Mouse (Mus musculus): Measurements from ENCODE around the gene Ivd. TPM values are rescaled to one million over a fixed set of nuclear protein-coding genes. Genes with fewer than 3 reads are reported as not detected.

Ivd gene
- polyA plus RNA-seq, 1 experiment from 2014 or later = 41.8 TPM

DNA sequence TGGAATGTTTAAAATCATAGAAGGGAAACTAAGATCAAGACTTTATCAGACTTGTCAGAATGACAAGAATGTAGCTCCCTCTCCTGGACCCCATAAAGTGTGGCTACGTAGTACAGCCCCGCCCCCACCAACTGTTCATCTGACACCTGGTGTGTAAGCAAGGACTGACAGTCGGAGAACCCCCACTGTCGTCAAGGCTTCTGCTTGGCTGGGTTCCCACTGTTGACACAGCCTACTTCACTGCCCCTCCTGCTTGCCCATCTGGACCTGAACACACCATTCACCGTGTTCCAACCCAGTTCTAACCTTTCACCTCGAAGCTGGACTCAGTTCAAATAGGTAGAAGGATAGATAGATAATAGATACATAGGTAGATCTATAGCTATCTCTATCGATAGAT is 15.5 kb upstream of the Ivd start:
- no peak overlapping the region for H3K27ac ChIP-seq
- H3K9ac ChIP-seq = no peak overlapping the region
- no peaks in the 10 kb centered on the region; the same call in 1 of the 2 replicates for H3K27me3 ChIP-seq
- no peaks in the 10 kb centered on the region for H3K4me1 ChIP-seq (replicated peaks)
- 58% methylated on average over 7 of the region's 7 CpGs for WGBS
- H3K4me3 ChIP-seq = no peak overlapping the region
- H3K36me3 ChIP-seq = no peaks in the 10 kb centered on the region
- no peaks in the 10 kb centered on the region for H3K9me3 ChIP-seq
- H3K4me2 ChIP-seq = no peak overlapping the region
- no peak for ATAC-seq (ENCODE audit: low FRiP score)

GRCm38 (mm10) chr2:118851756-118852155 is 10.0 kb upstream of the Ivd start:
- H3K4me1 ChIP-seq (replicated peaks) = no peaks in the 10 kb centered on the region
- H3K27ac ChIP-seq = no peak overlapping the region
- H3K4me2 ChIP-seq = no peak overlapping the region
- H3K36me3 ChIP-seq = no peaks in the 10 kb centered on the region
- H3K9me3 ChIP-seq = no peaks in the 10 kb centered on the region
- WGBS = 32% methylated on average over 3 of the region's 3 CpGs
- no peak overlapping the region for H3K4me3 ChIP-seq
- no peaks in the 10 kb centered on the region; the same call in 1 of the 2 replicates for H3K27me3 ChIP-seq
- no peak overlapping the region for H3K9ac ChIP-seq
- ATAC-seq (ENCODE audit: low FRiP score) = no peak

DNA sequence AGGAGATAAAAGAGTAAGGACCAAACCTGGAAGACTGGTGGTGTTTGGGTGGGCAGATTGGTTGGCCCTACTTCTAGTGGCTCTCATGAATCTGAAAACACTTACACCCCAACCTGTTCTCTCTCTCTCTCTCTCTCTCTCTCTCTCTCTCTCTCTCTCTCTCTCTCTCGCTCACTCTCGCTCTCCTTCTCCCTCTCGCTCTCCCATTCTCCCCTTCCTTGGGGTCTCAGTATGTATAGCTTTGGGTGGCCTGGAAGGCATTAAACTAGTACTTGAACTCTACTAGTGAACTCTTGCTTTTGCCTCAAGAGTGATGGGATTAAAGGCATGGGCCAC is 554 bp downstream of the Ivd start:
- Histone ChIP-seq H3K9ac (peak overlapping the region; percentile 80), H3K4me1 (replicated peaks) (peaks cover 17% of the 10 kb centered on the region), H3K4me3 (peak overlapping the region; percentile 60), H3K4me2 (peak overlapping the region; percentile 83), H3K27ac (peak overlapping the region; percentile 75; the same call in 1 of the 2 replicates), H3K36me3 (no peaks in the 10 kb centered on the region; the same call in 1 of the 2 replicates), H3K27me3 (no peaks in the 10 kb centered on the region), H3K9me3 (no peaks in the 10 kb centered on the region)
- 54% methylated on average over 2 of the region's 3 CpGs for WGBS
- no peak; the same call in 1 of the 2 replicates for ATAC-seq (ENCODE audit: low FRiP score)

GRCm38 (mm10) chr2:118870601-118871000 is 8.8 kb downstream of the Ivd start:
- Histone ChIP-seq H3K4me2 (no peak overlapping the region), H3K4me1 (replicated peaks) (no peaks in the 10 kb centered on the region), H3K36me3 (peaks cover 49% of the 10 kb centered on the region), H3K27me3 (no peaks in the 10 kb centered on the region), H3K9me3 (no peaks in the 10 kb centered on the region), H3K4me3 (no peak overlapping the region), H3K27ac (no peak overlapping the region), H3K9ac (no peak overlapping the region)
- ATAC-seq (ENCODE audit: low FRiP score) = no peak
- WGBS = 92% methylated on average over 3 of the region's 3 CpGs

- Histone ChIP-seq H3K27me3 (no peaks in the 10 kb centered on the region), H3K36me3 (peaks cover 49% of the 10 kb centered on the region), H3K4me2 (no peak overlapping the region), H3K4me1 (replicated peaks) (no peaks in the 10 kb centered on the region), H3K4me3 (no peak overlapping the region), H3K9me3 (no peaks in the 10 kb centered on the region), H3K9ac (no peak overlapping the region), H3K27ac (no peak overlapping the region)
- 89% methylated on average over 1 of the region's 1 CpGs for WGBS
- no peak for ATAC-seq (ENCODE audit: low FRiP score)
Measured at GRCm38 (mm10) chr2:118871032-118871431, 9.3 kb downstream of the Ivd start.

DNA sequence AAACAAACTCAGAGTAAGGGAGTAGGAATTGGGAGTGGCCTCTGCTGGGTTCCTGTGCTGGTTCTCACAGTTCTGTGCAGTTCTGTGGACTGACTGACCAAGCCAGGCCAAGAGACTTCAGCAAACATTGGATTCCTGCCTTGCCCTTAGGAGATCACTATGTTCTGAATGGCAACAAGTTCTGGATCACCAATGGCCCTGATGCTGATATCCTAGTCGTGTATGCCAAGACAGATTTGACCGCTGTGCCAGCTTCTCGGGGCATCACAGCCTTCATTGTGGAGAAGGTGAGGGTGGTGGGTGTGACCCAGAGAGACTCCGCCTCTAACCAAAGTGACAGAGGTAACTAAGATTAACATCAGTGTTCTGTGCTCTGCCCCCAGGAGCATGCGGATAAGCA is 11.3 kb downstream of the Ivd start:
- no peak overlapping the region for H3K4me2 ChIP-seq
- no peak overlapping the region for H3K27ac ChIP-seq
- no peak overlapping the region for H3K4me3 ChIP-seq
- no peak for ATAC-seq (ENCODE audit: low FRiP score)
- H3K36me3 ChIP-seq = peaks cover 67% of the 10 kb centered on the region
- no peak overlapping the region for H3K9ac ChIP-seq
- WGBS = 90% methylated on average over 5 of the region's 5 CpGs
- H3K9me3 ChIP-seq = no peaks in the 10 kb centered on the region
- no peaks in the 10 kb centered on the region for H3K4me1 ChIP-seq (replicated peaks)
- no peaks in the 10 kb centered on the region for H3K27me3 ChIP-seq

DNA sequence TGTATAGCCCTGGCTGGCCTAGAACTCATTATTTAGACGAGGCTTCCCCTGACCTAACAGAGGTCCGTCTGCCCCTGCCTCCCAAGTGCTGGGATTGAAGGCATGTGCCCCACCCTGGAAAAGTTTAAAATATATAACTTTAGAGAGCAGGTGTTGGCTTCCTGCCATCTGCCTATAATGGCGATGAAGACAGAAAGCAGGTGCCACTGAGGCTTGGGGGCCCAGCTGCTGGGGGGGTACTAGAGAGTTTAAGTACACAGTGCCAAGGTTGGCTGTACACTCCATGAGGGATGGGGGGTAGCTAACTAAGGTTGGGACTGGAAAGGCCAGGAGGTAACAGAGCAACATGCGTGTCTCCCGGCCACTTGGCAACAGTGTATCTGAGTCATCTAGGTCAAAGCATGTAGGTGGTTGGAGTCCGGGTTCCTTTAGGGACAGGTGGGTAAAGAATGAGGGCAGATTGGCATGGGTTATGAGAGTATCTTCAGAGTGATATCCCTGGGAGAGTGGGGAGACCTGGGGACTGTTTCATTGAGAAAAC is 12.2 kb downstream of the Ivd start:
- H3K4me1 ChIP-seq (replicated peaks) = no peaks in the 10 kb centered on the region
- H3K4me2 ChIP-seq = no peak overlapping the region
- WGBS = 91% methylated on average over 6 of the region's 6 CpGs
- no peak overlapping the region for H3K9ac ChIP-seq
- H3K27me3 ChIP-seq = no peaks in the 10 kb centered on the region
- H3K36me3 ChIP-seq = peaks cover 75% of the 10 kb centered on the region
- H3K27ac ChIP-seq = no peak overlapping the region
- no peak overlapping the region for H3K4me3 ChIP-seq
- ATAC-seq (ENCODE audit: low FRiP score) = no peak
- no peaks in the 10 kb centered on the region for H3K9me3 ChIP-seq

DNA sequence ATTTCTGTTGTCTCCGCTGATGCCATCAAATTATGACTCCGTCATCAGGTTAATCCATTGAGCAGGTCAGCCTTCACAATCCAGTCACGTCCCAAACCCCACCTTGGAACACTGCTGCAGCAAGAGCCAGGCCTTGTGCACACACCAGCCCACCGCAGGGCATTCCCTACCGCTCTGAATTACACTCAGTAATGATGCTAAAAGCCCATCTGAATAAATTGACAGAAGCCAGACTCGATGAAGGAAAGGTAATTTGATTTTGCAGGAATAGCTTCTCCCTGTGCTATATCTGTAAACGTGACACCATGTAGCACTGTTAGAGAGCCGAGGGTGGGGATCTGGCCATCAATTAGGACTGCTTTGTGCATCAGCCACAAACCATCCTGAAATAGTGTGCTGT is 13.6 kb downstream of the Ivd start:
- 90% methylated on average over 8 of the region's 8 CpGs for WGBS
- no peak for ATAC-seq (ENCODE audit: low FRiP score)
- H3K9me3 ChIP-seq = no peaks in the 10 kb centered on the region
- H3K4me1 ChIP-seq (replicated peaks) = no peaks in the 10 kb centered on the region
- H3K4me2 ChIP-seq = no peak overlapping the region
- peaks cover 71% of the 10 kb centered on the region for H3K36me3 ChIP-seq
- H3K27ac ChIP-seq = no peak overlapping the region
- no peak overlapping the region for H3K4me3 ChIP-seq
- H3K9ac ChIP-seq = no peak overlapping the region
- H3K27me3 ChIP-seq = no peaks in the 10 kb centered on the region

- H3K27me3 ChIP-seq = no peaks in the 10 kb centered on the region
- H3K4me2 ChIP-seq = no peak overlapping the region
- ATAC-seq (ENCODE audit: low FRiP score) = no peak
- no peaks in the 10 kb centered on the region for H3K9me3 ChIP-seq
- peaks cover 66% of the 10 kb centered on the region for H3K36me3 ChIP-seq
- H3K4me1 ChIP-seq (replicated peaks) = no peaks in the 10 kb centered on the region
- H3K9ac ChIP-seq = no peak overlapping the region
- no peak overlapping the region for H3K4me3 ChIP-seq
- no peak overlapping the region for H3K27ac ChIP-seq
- WGBS = 96% methylated on average over 9 of the region's 9 CpGs
Measured at GRCm38 (mm10) chr2:118876453-118876852, 14.7 kb downstream of the Ivd start.

DNA sequence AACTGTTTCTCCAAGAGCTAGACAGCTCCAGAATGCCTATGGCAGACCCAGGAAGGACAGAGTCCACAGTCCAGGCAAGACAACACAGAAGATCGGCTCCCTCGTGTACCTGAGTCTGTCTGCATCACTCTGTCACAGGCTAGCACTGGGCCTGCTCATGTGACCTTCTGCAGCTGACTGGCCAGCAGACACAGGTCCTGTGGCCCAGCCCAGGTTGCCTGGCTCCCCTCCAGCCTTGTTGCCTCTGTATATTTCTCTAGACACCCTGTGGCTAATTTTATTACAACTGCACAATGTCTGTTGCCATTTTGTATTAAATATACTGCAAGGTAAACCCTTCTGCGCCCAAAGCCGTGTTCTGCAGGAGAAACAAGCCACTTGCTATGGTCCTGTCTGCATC is 19.3 kb downstream of the Ivd start:
- no peak overlapping the region for H3K4me2 ChIP-seq
- 87% methylated on average over 4 of the region's 4 CpGs for WGBS
- peaks cover 5% of the 10 kb centered on the region for H3K4me1 ChIP-seq (replicated peaks)
- no peaks in the 10 kb centered on the region for H3K9me3 ChIP-seq
- H3K9ac ChIP-seq = no peak overlapping the region
- H3K27me3 ChIP-seq = peaks cover 15% of the 10 kb centered on the region
- H3K36me3 ChIP-seq = peaks cover 34% of the 10 kb centered on the region
- no peak overlapping the region for H3K27ac ChIP-seq
- no peak overlapping the region for H3K4me3 ChIP-seq
- no peak for ATAC-seq (ENCODE audit: low FRiP score)

- H3K9ac ChIP-seq = no peak overlapping the region
- H3K4me2 ChIP-seq = no peak overlapping the region
- peaks cover 25% of the 10 kb centered on the region for H3K36me3 ChIP-seq
- no peak for ATAC-seq (ENCODE audit: low FRiP score)
- peaks cover 5% of the 10 kb centered on the region for H3K4me1 ChIP-seq (replicated peaks)
- 89% methylated on average over 5 of the region's 5 CpGs for WGBS
- H3K9me3 ChIP-seq = no peaks in the 10 kb centered on the region
- H3K27me3 ChIP-seq = peaks cover 17% of the 10 kb centered on the region
- H3K4me3 ChIP-seq = no peak overlapping the region
- H3K27ac ChIP-seq = no peak overlapping the region
Measured at GRCm38 (mm10) chr2:118881956-118882355, 20.2 kb downstream of the Ivd start.

DNA sequence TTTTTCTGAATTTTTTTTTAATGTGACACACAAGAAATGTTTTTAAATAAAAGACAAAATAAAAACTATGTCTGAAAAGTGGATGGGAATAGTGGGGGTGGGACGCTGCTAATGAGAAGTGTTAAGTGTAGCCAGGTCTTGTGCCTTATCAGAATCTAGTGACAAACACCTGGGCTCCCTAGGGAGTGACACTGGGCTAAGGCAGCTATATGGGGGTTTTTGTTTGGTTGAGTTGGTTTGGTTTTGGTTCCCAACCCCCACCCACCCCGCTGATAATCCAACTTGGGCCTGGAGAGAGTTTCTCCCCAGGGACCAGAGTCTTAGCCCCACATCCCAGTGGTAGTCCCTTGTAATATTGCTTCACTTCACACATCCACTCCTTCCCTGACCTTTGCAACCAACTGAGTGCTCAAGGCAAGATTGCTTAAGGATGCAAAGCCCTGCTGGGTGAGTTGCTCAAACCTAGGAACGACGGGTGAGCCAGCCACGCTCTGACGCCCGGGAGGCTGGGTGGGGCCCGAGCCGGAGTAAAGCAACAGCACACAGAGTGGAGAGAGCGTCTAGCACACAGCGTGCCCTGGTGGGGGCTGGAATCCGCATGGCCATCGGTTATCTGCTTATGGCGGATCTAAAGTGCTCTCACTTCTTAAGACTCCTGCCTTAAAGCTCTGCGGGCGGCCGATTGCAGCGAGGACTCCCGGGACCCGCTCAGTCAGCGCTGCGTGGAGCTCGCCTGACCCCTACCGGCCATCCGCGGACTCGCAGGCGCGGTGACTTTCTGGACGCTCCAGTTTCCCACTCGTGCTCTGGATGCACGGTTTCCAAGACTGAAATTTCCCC is 21.3 kb downstream of the Ivd start:
- Histone ChIP-seq H3K27ac (no peak overlapping the region), H3K27me3 (peaks cover 23% of the 10 kb centered on the region), H3K4me1 (replicated peaks) (peaks cover 5% of the 10 kb centered on the region), H3K4me3 (peak overlapping the region; percentile 40), H3K36me3 (peaks cover 15% of the 10 kb centered on the region), H3K9me3 (no peaks in the 10 kb centered on the region), H3K9ac (peak overlapping the region; percentile 69), H3K4me2 (peak overlapping the region; percentile 75)
- WGBS = 3% methylated on average over 32 of the region's 32 CpGs
- ATAC-seq (ENCODE audit: low FRiP score) = peak; percentile 74

DNA sequence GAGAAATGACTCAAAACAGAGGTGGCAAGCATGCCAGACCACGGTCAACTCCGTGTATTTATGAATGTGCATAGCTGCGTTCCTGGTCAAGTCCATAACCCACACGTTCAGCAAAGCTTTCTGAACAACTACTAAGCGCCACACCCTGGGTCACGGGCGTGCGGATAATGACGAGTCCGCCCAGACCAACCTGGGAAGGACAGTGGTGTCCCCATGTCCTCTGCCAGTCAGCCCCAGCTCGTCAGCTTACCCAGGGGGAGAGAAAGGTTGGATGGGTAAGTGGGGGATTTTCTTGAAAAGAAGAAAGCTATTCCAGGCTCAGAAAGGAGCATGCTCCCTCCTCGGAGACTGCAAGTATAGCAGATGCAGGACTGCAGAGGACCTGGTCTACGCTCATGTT is 25.7 kb downstream of the Ivd start:
- Histone ChIP-seq H3K27ac (peak overlapping the region; percentile 23; the same call in 1 of the 2 replicates), H3K4me1 (replicated peaks) (peaks cover 7% of the 10 kb centered on the region), H3K4me3 (no peak overlapping the region), H3K36me3 (no peaks in the 10 kb centered on the region), H3K4me2 (peak overlapping the region; percentile 25), H3K9me3 (no peaks in the 10 kb centered on the region), H3K27me3 (peaks cover 39% of the 10 kb centered on the region), H3K9ac (no peak overlapping the region; the same call in 1 of the 2 replicates)
- 74% methylated on average over 13 of the region's 13 CpGs for WGBS
- no peak for ATAC-seq (ENCODE audit: low FRiP score)
